Mouse (Mus musculus): Measurements from ENCODE around the gene Mlycd. TPM values are rescaled to one million over a fixed set of nuclear protein-coding genes. Genes with fewer than 3 reads are reported as not detected.

Gene Mlycd
- polyA plus RNA-seq, 1 experiment from 2014 or later = 21.4 TPM

- H3K4me1 ChIP-seq (ENCODE audit: control insufficient read depth, insufficient read depth, low read length) = peaks cover 4% of the 10 kb centered on the region
- no peaks in the 10 kb centered on the region for H3K36me3 ChIP-seq (ENCODE audit: control insufficient read depth, insufficient read depth)
- WGBS = 40% methylated on average over 1 of the region's 1 CpGs
- H3K27ac ChIP-seq (ENCODE audit: low read length) = no peak overlapping the region
- peaks cover 9% of the 10 kb centered on the region for H3K27me3 ChIP-seq (ENCODE audit: control insufficient read depth, insufficient read depth, low read length)
- no peak overlapping the region for H3K9ac ChIP-seq (ENCODE audit: low read length)
- H3K4me3 ChIP-seq (ENCODE audit: low read length) = no peak overlapping the region
- H3K9me3 ChIP-seq (replicated peaks; ENCODE audit: control insufficient read depth, low read length) = no peaks in the 10 kb centered on the region
- no peak; the same call in 1 of the 2 replicates for ATAC-seq (replicated peaks; ENCODE audit: extremely low read depth, insufficient read depth, low FRiP score)
- peak overlapping the region; percentile 12; the same call in 1 of the 2 replicates for H3K4me2 ChIP-seq (ENCODE audit: low read depth, low read length)
Measured at GRCm38 (mm10) chr8:119440952-119441270, 46.2 kb downstream of the Mlycd start.

GRCm38 (mm10) chr8:119442013-119442412 is 47.3 kb downstream of the Mlycd start:
- Histone ChIP-seq H3K4me2 (ENCODE audit: low read depth, low read length) (no peak overlapping the region), H3K4me3 (ENCODE audit: low read length) (no peak overlapping the region), H3K36me3 (ENCODE audit: control insufficient read depth, insufficient read depth) (no peaks in the 10 kb centered on the region), H3K27me3 (ENCODE audit: control insufficient read depth, insufficient read depth, low read length) (peaks cover 17% of the 10 kb centered on the region), H3K9ac (ENCODE audit: low read length) (no peak overlapping the region), H3K27ac (ENCODE audit: low read length) (no peak overlapping the region), H3K9me3 (replicated peaks; ENCODE audit: control insufficient read depth, low read length) (no peaks in the 10 kb centered on the region), H3K4me1 (ENCODE audit: control insufficient read depth, insufficient read depth, low read length) (peaks cover 6% of the 10 kb centered on the region)
- no peak for ATAC-seq (replicated peaks; ENCODE audit: extremely low read depth, insufficient read depth, low FRiP score)
- 57% methylated on average over 5 of the region's 5 CpGs for WGBS

- Histone ChIP-seq H3K4me1 (ENCODE audit: control insufficient read depth, insufficient read depth, low read length) (peaks cover 6% of the 10 kb centered on the region), H3K9ac (ENCODE audit: low read length) (no peak overlapping the region), H3K4me3 (ENCODE audit: low read length) (no peak overlapping the region), H3K9me3 (replicated peaks; ENCODE audit: control insufficient read depth, low read length) (no peaks in the 10 kb centered on the region), H3K36me3 (ENCODE audit: control insufficient read depth, insufficient read depth) (no peaks in the 10 kb centered on the region), H3K27ac (ENCODE audit: low read length) (no peak overlapping the region), H3K4me2 (ENCODE audit: low read depth, low read length) (no peak overlapping the region), H3K27me3 (ENCODE audit: control insufficient read depth, insufficient read depth, low read length) (peaks cover 22% of the 10 kb centered on the region)
- no peak for ATAC-seq (replicated peaks; ENCODE audit: extremely low read depth, insufficient read depth, low FRiP score)
- WGBS = 91% methylated on average over 8 of the region's 8 CpGs
Measured at GRCm38 (mm10) chr8:119442970-119443369, 48.3 kb downstream of the Mlycd start.

- ATAC-seq (replicated peaks; ENCODE audit: extremely low read depth, insufficient read depth, low FRiP score) = peak; percentile 23; the same call in 1 of the 2 replicates
- Histone ChIP-seq H3K27me3 (ENCODE audit: control insufficient read depth, insufficient read depth, low read length) (peaks cover 47% of the 10 kb centered on the region), H3K36me3 (ENCODE audit: control insufficient read depth, insufficient read depth) (no peaks in the 10 kb centered on the region), H3K4me3 (ENCODE audit: low read length) (peak within 1 kb of the TSS; percentile 67), H3K4me2 (ENCODE audit: low read depth, low read length) (peak within 1 kb of the TSS; percentile 99), H3K4me1 (ENCODE audit: control insufficient read depth, insufficient read depth, low read length) (peaks cover 2% of the 10 kb centered on the region; the same call in 1 of the 2 replicates), H3K27ac (ENCODE audit: low read length) (no peak within 1 kb of the TSS), H3K9ac (ENCODE audit: low read length) (peak within 1 kb of the TSS; percentile 70), H3K9me3 (replicated peaks; ENCODE audit: control insufficient read depth, low read length) (no peaks in the 10 kb centered on the region)
- 2% methylated on average over 38 of the region's 52 CpGs for WGBS
Measured at GRCm38 (mm10) chr8:119446211-119446989, 51.7 kb downstream of the Mlycd start, which contains the start of gene Necab2. Gene Necab2 (plus strand): TSS chr8:119446719.

GRCm38 (mm10) chr8:119446990-119447780 is 52.5 kb downstream of the Mlycd start:
- H3K4me3 ChIP-seq (ENCODE audit: low read length) = peak overlapping the region; percentile 67
- H3K36me3 ChIP-seq (ENCODE audit: control insufficient read depth, insufficient read depth) = no peaks in the 10 kb centered on the region
- peak overlapping the region; percentile 99 for H3K4me2 ChIP-seq (ENCODE audit: low read depth, low read length)
- H3K27ac ChIP-seq (ENCODE audit: low read length) = no peak overlapping the region
- no peak for ATAC-seq (replicated peaks; ENCODE audit: extremely low read depth, insufficient read depth, low FRiP score)
- H3K4me1 ChIP-seq (ENCODE audit: control insufficient read depth, insufficient read depth, low read length) = peaks cover 2% of the 10 kb centered on the region; the same call in 1 of the 2 replicates
- no peaks in the 10 kb centered on the region for H3K9me3 ChIP-seq (replicated peaks; ENCODE audit: control insufficient read depth, low read length)
- peaks cover 47% of the 10 kb centered on the region for H3K27me3 ChIP-seq (ENCODE audit: control insufficient read depth, insufficient read depth, low read length)
- H3K9ac ChIP-seq (ENCODE audit: low read length) = peak overlapping the region; percentile 70
- WGBS = 1% methylated on average over 52 of the region's 80 CpGs

GRCm38 (mm10) chr8:119447781-119448170 is 53.1 kb downstream of the Mlycd start:
- H3K27me3 ChIP-seq (ENCODE audit: control insufficient read depth, insufficient read depth, low read length) = peaks cover 47% of the 10 kb centered on the region
- ATAC-seq (replicated peaks; ENCODE audit: extremely low read depth, insufficient read depth, low FRiP score) = no peak

GRCm38 (mm10) chr8:119449627-119450026 is 54.9 kb downstream of the Mlycd start:
- 69% methylated on average over 12 of the region's 12 CpGs for WGBS
- H3K9ac ChIP-seq (ENCODE audit: low read length) = no peak overlapping the region
- no peak for ATAC-seq (replicated peaks; ENCODE audit: extremely low read depth, insufficient read depth, low FRiP score)
- no peak overlapping the region for H3K4me2 ChIP-seq (ENCODE audit: low read depth, low read length)
- no peak overlapping the region for H3K27ac ChIP-seq (ENCODE audit: low read length)
- H3K4me1 ChIP-seq (ENCODE audit: control insufficient read depth, insufficient read depth, low read length) = peaks cover 2% of the 10 kb centered on the region; the same call in 1 of the 2 replicates
- H3K9me3 ChIP-seq (replicated peaks; ENCODE audit: control insufficient read depth, low read length) = no peaks in the 10 kb centered on the region
- no peak overlapping the region for H3K4me3 ChIP-seq (ENCODE audit: low read length)
- H3K36me3 ChIP-seq (ENCODE audit: control insufficient read depth, insufficient read depth) = no peaks in the 10 kb centered on the region
- H3K27me3 ChIP-seq (ENCODE audit: control insufficient read depth, insufficient read depth, low read length) = peaks cover 47% of the 10 kb centered on the region

More at GRCm38 (mm10) chr8:119447781-119448170, 53.1 kb downstream of the Mlycd start:
- Histone ChIP-seq H3K36me3 (ENCODE audit: control insufficient read depth, insufficient read depth) (no peaks in the 10 kb centered on the region), H3K27ac (ENCODE audit: low read length) (no peak overlapping the region), H3K9ac (ENCODE audit: low read length) (no peak overlapping the region), H3K4me1 (ENCODE audit: control insufficient read depth, insufficient read depth, low read length) (peaks cover 2% of the 10 kb centered on the region; the same call in 1 of the 2 replicates), H3K9me3 (replicated peaks; ENCODE audit: control insufficient read depth, low read length) (no peaks in the 10 kb centered on the region), H3K4me2 (ENCODE audit: low read depth, low read length) (no peak overlapping the region), H3K4me3 (ENCODE audit: low read length) (no peak overlapping the region)
- WGBS = 7% methylated on average over 17 of the region's 17 CpGs

- Histone ChIP-seq H3K36me3 (ENCODE audit: control insufficient read depth, insufficient read depth) (no peaks in the 10 kb centered on the region), H3K9me3 (replicated peaks; ENCODE audit: control insufficient read depth, low read length) (no peaks in the 10 kb centered on the region), H3K4me3 (ENCODE audit: low read length) (no peak overlapping the region), H3K27me3 (ENCODE audit: control insufficient read depth, insufficient read depth, low read length) (peaks cover 36% of the 10 kb centered on the region), H3K27ac (ENCODE audit: low read length) (no peak overlapping the region), H3K9ac (ENCODE audit: low read length) (no peak overlapping the region), H3K4me2 (ENCODE audit: low read depth, low read length) (no peak overlapping the region), H3K4me1 (ENCODE audit: control insufficient read depth, insufficient read depth, low read length) (peaks cover 10% of the 10 kb centered on the region)
- WGBS = 89% methylated on average over 4 of the region's 4 CpGs
- no peak for ATAC-seq (replicated peaks; ENCODE audit: extremely low read depth, insufficient read depth, low FRiP score)
Measured at GRCm38 (mm10) chr8:119451131-119451530, 56.5 kb downstream of the Mlycd start.

GRCm38 (mm10) chr8:119452919-119453318 is 58.2 kb downstream of the Mlycd start:
- no peak overlapping the region for H3K27ac ChIP-seq (ENCODE audit: low read length)
- H3K9ac ChIP-seq (ENCODE audit: low read length) = no peak overlapping the region
- no peak overlapping the region for H3K4me2 ChIP-seq (ENCODE audit: low read depth, low read length)
- H3K36me3 ChIP-seq (ENCODE audit: control insufficient read depth, insufficient read depth) = no peaks in the 10 kb centered on the region
- no peaks in the 10 kb centered on the region for H3K9me3 ChIP-seq (replicated peaks; ENCODE audit: control insufficient read depth, low read length)
- WGBS = 81% methylated on average over 5 of the region's 5 CpGs
- ATAC-seq (replicated peaks; ENCODE audit: extremely low read depth, insufficient read depth, low FRiP score) = no peak
- peaks cover 26% of the 10 kb centered on the region for H3K27me3 ChIP-seq (ENCODE audit: control insufficient read depth, insufficient read depth, low read length)
- H3K4me3 ChIP-seq (ENCODE audit: low read length) = no peak overlapping the region
- H3K4me1 ChIP-seq (ENCODE audit: control insufficient read depth, insufficient read depth, low read length) = peaks cover 10% of the 10 kb centered on the region
